Mouse (Mus musculus): Measurements from ENCODE around the gene Ybey. TPM values are rescaled to one million over a fixed set of nuclear protein-coding genes. Genes with fewer than 3 reads are reported as not detected.

Gene Ybey
- polyA plus RNA-seq (2015; fragmentation: Nextera tagmentation; extraction: Ambion mirVana) = 7.8 and 7.9 TPM in 2 replicates

- peak within 1 kb of the TSS; percentile 85 for H3K9ac ChIP-seq
- no peaks in the 10 kb centered on the region for H3K27me3 ChIP-seq
- H3K4me1 ChIP-seq = peaks cover 20% of the 10 kb centered on the region
- H3K27ac ChIP-seq = peak within 1 kb of the TSS; percentile 85
- 2% methylated on average over 55 of the region's 55 CpGs for WGBS
- ATAC-seq = peak; percentile 99
- peak within 1 kb of the TSS; percentile 66 for H3K4me2 ChIP-seq
- H3K4me3 ChIP-seq = peak within 1 kb of the TSS; percentile 67
- H3K36me3 ChIP-seq (ENCODE audit: poor library complexity, severe bottlenecking) = peaks cover 49% of the 10 kb centered on the region
- H3K9me3 ChIP-seq (replicated peaks) = no peaks in the 10 kb centered on the region
These were observed at the start of gene Ybey, which contains the start of gene Mcm3ap for GRCm38 (mm10) chr10:76468203-76469162. TSS of gene Ybey (minus strand) at chr10:76469114. TSS of gene Mcm3ap (plus strand) at chr10:76468927.

- peak; percentile 67; the same call in 1 of the 2 replicates for ATAC-seq
- WGBS = 38% methylated on average over 5 of the region's 5 CpGs
These were observed 44.2 kb upstream of the Ybey start for GRCm38 (mm10) chr10:76512965-76513583.

GRCm38 (mm10) chr10:76505865-76506264 is 37.0 kb upstream of the Ybey start:
- Histone ChIP-seq H3K27ac (no peak overlapping the region), H3K27me3 (no peaks in the 10 kb centered on the region), H3K36me3 (ENCODE audit: poor library complexity, severe bottlenecking) (peaks cover 97% of the 10 kb centered on the region), H3K9ac (no peak overlapping the region), H3K4me2 (no peak overlapping the region), H3K4me3 (no peak overlapping the region), H3K4me1 (no peaks in the 10 kb centered on the region), H3K9me3 (replicated peaks) (no peaks in the 10 kb centered on the region)
- WGBS = 95% methylated on average over 7 of the region's 7 CpGs
- no peak for ATAC-seq

More at GRCm38 (mm10) chr10:76512965-76513583, 44.2 kb upstream of the Ybey start:
- H3K4me3 ChIP-seq = no peak overlapping the region
- H3K27ac ChIP-seq = no peak overlapping the region
- no peaks in the 10 kb centered on the region for H3K27me3 ChIP-seq
- H3K9me3 ChIP-seq (replicated peaks) = no peaks in the 10 kb centered on the region
- H3K4me2 ChIP-seq = no peak overlapping the region
- H3K4me1 ChIP-seq = no peaks in the 10 kb centered on the region
- H3K36me3 ChIP-seq (ENCODE audit: poor library complexity, severe bottlenecking) = peaks cover 92% of the 10 kb centered on the region
- H3K9ac ChIP-seq = no peak overlapping the region

- Histone ChIP-seq H3K36me3 (ENCODE audit: poor library complexity, severe bottlenecking) (peaks cover 95% of the 10 kb centered on the region), H3K4me2 (no peak overlapping the region), H3K4me1 (no peaks in the 10 kb centered on the region), H3K27me3 (no peaks in the 10 kb centered on the region), H3K9me3 (replicated peaks) (no peaks in the 10 kb centered on the region), H3K9ac (no peak overlapping the region), H3K4me3 (no peak overlapping the region), H3K27ac (no peak overlapping the region)
- WGBS = 90% methylated on average over 11 of the region's 11 CpGs
- ATAC-seq = no peak
These were observed 35.5 kb upstream of the Ybey start for GRCm38 (mm10) chr10:76504271-76504943.

- 94% methylated on average over 4 of the region's 4 CpGs for WGBS
- Histone ChIP-seq H3K9ac (no peak overlapping the region), H3K4me3 (no peak overlapping the region), H3K36me3 (ENCODE audit: poor library complexity, severe bottlenecking) (peaks cover 91% of the 10 kb centered on the region), H3K4me1 (no peaks in the 10 kb centered on the region), H3K27me3 (no peaks in the 10 kb centered on the region), H3K4me2 (no peak overlapping the region), H3K27ac (no peak overlapping the region), H3K9me3 (replicated peaks) (no peaks in the 10 kb centered on the region)
- no peak for ATAC-seq
These were observed 28.6 kb upstream of the Ybey start for GRCm38 (mm10) chr10:76497522-76497921.

- Histone ChIP-seq H3K9me3 (replicated peaks) (no peaks in the 10 kb centered on the region), H3K9ac (no peak overlapping the region), H3K27ac (no peak overlapping the region), H3K27me3 (no peaks in the 10 kb centered on the region), H3K4me2 (no peak overlapping the region), H3K36me3 (ENCODE audit: poor library complexity, severe bottlenecking) (peaks cover 87% of the 10 kb centered on the region), H3K4me1 (no peaks in the 10 kb centered on the region), H3K4me3 (no peak overlapping the region)
- WGBS = 95% methylated on average over 7 of the region's 7 CpGs
- ATAC-seq = no peak
These were observed 27.5 kb upstream of the Ybey start for GRCm38 (mm10) chr10:76496366-76496765.

GRCm38 (mm10) chr10:76495501-76495900 is 26.6 kb upstream of the Ybey start:
- Histone ChIP-seq H3K4me1 (no peaks in the 10 kb centered on the region), H3K4me3 (no peak overlapping the region), H3K4me2 (no peak overlapping the region), H3K9ac (no peak overlapping the region), H3K9me3 (replicated peaks) (no peaks in the 10 kb centered on the region), H3K27ac (no peak overlapping the region), H3K36me3 (ENCODE audit: poor library complexity, severe bottlenecking) (peaks cover 89% of the 10 kb centered on the region), H3K27me3 (no peaks in the 10 kb centered on the region)
- ATAC-seq = no peak
- 95% methylated on average over 6 of the region's 6 CpGs for WGBS

GRCm38 (mm10) chr10:76493527-76493926 is 24.6 kb upstream of the Ybey start:
- WGBS = 72% methylated on average over 1 of the region's 1 CpGs
- Histone ChIP-seq H3K36me3 (ENCODE audit: poor library complexity, severe bottlenecking) (peaks cover 89% of the 10 kb centered on the region), H3K9me3 (replicated peaks) (no peaks in the 10 kb centered on the region)

GRCm38 (mm10) chr10:76489205-76489604 is 20.3 kb upstream of the Ybey start:
- Histone ChIP-seq H3K9me3 (replicated peaks) (no peaks in the 10 kb centered on the region), H3K4me3 (no peak overlapping the region), H3K27ac (no peak overlapping the region), H3K27me3 (no peaks in the 10 kb centered on the region), H3K36me3 (ENCODE audit: poor library complexity, severe bottlenecking) (peaks cover 95% of the 10 kb centered on the region), H3K4me2 (no peak overlapping the region), H3K9ac (no peak overlapping the region), H3K4me1 (no peaks in the 10 kb centered on the region)
- 93% methylated on average over 15 of the region's 15 CpGs for WGBS
- ATAC-seq = no peak

More at GRCm38 (mm10) chr10:76493527-76493926, 24.6 kb upstream of the Ybey start:
- Histone ChIP-seq H3K27ac (no peak overlapping the region), H3K4me3 (no peak overlapping the region), H3K4me2 (no peak overlapping the region), H3K27me3 (no peaks in the 10 kb centered on the region), H3K4me1 (no peaks in the 10 kb centered on the region), H3K9ac (no peak overlapping the region)
- no peak for ATAC-seq

GRCm38 (mm10) chr10:76488265-76488664 is 19.4 kb upstream of the Ybey start:
- H3K4me1 ChIP-seq = no peaks in the 10 kb centered on the region
- WGBS = 95% methylated on average over 8 of the region's 8 CpGs
- ATAC-seq = no peak
- peaks cover 95% of the 10 kb centered on the region for H3K36me3 ChIP-seq (ENCODE audit: poor library complexity, severe bottlenecking)
- H3K27ac ChIP-seq = no peak overlapping the region
- no peaks in the 10 kb centered on the region for H3K27me3 ChIP-seq
- H3K4me3 ChIP-seq = no peak overlapping the region
- H3K9me3 ChIP-seq (replicated peaks) = no peaks in the 10 kb centered on the region
- no peak overlapping the region for H3K4me2 ChIP-seq
- no peak overlapping the region for H3K9ac ChIP-seq

- H3K36me3 ChIP-seq (ENCODE audit: poor library complexity, severe bottlenecking) = peaks cover 97% of the 10 kb centered on the region
- ATAC-seq = no peak
- no peak overlapping the region for H3K4me3 ChIP-seq
- H3K4me2 ChIP-seq = no peak overlapping the region
- H3K9me3 ChIP-seq (replicated peaks) = no peaks in the 10 kb centered on the region
- no peak overlapping the region for H3K9ac ChIP-seq
- H3K27ac ChIP-seq = no peak overlapping the region
- no peaks in the 10 kb centered on the region for H3K27me3 ChIP-seq
- H3K4me1 ChIP-seq = no peaks in the 10 kb centered on the region
- WGBS = 96% methylated on average over 2 of the region's 2 CpGs
These were observed 17.4 kb upstream of the Ybey start for GRCm38 (mm10) chr10:76486302-76486701.

GRCm38 (mm10) chr10:76481480-76481879 is 12.6 kb upstream of the Ybey start:
- Histone ChIP-seq H3K36me3 (ENCODE audit: poor library complexity, severe bottlenecking) (peaks cover 97% of the 10 kb centered on the region), H3K4me3 (no peak overlapping the region), H3K4me1 (no peaks in the 10 kb centered on the region), H3K27ac (no peak overlapping the region), H3K4me2 (no peak overlapping the region), H3K9ac (no peak overlapping the region), H3K9me3 (replicated peaks) (no peaks in the 10 kb centered on the region), H3K27me3 (no peaks in the 10 kb centered on the region)
- no peak for ATAC-seq
- 95% methylated on average over 6 of the region's 6 CpGs for WGBS
